Mouse (Mus musculus): ENCODE results near the gene Tubb2a. TPM values are rescaled to one million over a fixed set of nuclear protein-coding genes. Genes with fewer than 3 reads are reported as not detected.
"Not testable (repeated sequence)": the region's sequence is repeated elsewhere in the genome, so short reads cannot be mapped to it uniquely, and the experiment has no call there.

Gene Tubb2a
- total RNA-seq, 1 experiment from 2014 or later, result 17.7 TPM

- ATAC-seq (ENCODE audit: extremely low read depth, insufficient number of reproducible peaks, low FRiP score, poor library complexity, severe bottlenecking), result no peak
Observed at GRCm38 (mm10) chr13:34096455-34096854, 18.6 kb upstream of the Tubb2a start.

- no peak for ATAC-seq (ENCODE audit: extremely low read depth, insufficient number of reproducible peaks, low FRiP score, poor library complexity, severe bottlenecking)
Observed at GRCm38 (mm10) chr13:34095542-34096435, 18.0 kb upstream of the Tubb2a start.

- ATAC-seq (ENCODE audit: extremely low read depth, insufficient number of reproducible peaks, low FRiP score, poor library complexity, severe bottlenecking), result no peak
Observed at GRCm38 (mm10) chr13:34089358-34089757, 11.6 kb upstream of the Tubb2a start.

GRCm38 (mm10) chr13:34088871-34089288 is 11.1 kb upstream of the Tubb2a start:
- peak; percentile 50; the same call in 1 of the 2 replicates for ATAC-seq (ENCODE audit: extremely low read depth, insufficient number of reproducible peaks, low FRiP score, poor library complexity, severe bottlenecking)

- not testable (repeated sequence) for ATAC-seq (ENCODE audit: extremely low read depth, insufficient number of reproducible peaks, low FRiP score, poor library complexity, severe bottlenecking)
Observed at GRCm38 (mm10) chr13:34088201-34088649, 10.4 kb upstream of the Tubb2a start.

- ATAC-seq (ENCODE audit: extremely low read depth, insufficient number of reproducible peaks, low FRiP score, poor library complexity, severe bottlenecking), result no peak
Observed at GRCm38 (mm10) chr13:34087052-34087812, 9.4 kb upstream of the Tubb2a start.

- ATAC-seq (ENCODE audit: extremely low read depth, insufficient number of reproducible peaks, low FRiP score, poor library complexity, severe bottlenecking), result no peak
Observed at GRCm38 (mm10) chr13:34084026-34084750, 6.4 kb upstream of the Tubb2a start.

- no peak for ATAC-seq (ENCODE audit: extremely low read depth, insufficient number of reproducible peaks, low FRiP score, poor library complexity, severe bottlenecking)
Observed at GRCm38 (mm10) chr13:34081926-34082325, 4.1 kb upstream of the Tubb2a start.

GRCm38 (mm10) chr13:34079801-34080200 is 2.0 kb upstream of the Tubb2a start:
- ATAC-seq (ENCODE audit: extremely low read depth, insufficient number of reproducible peaks, low FRiP score, poor library complexity, severe bottlenecking), result no peak

- 0 out of 2 replicates have a peak, but pooled peaks have one; percentile 4 for ATAC-seq (ENCODE audit: extremely low read depth, insufficient number of reproducible peaks, low FRiP score, poor library complexity, severe bottlenecking)
Observed at GRCm38 (mm10) chr13:34078500-34079280, 883 bp upstream of the Tubb2a start.

GRCm38 (mm10) chr13:34076561-34077491 is 981 bp downstream of the Tubb2a start:
- no peak for ATAC-seq (ENCODE audit: extremely low read depth, insufficient number of reproducible peaks, low FRiP score, poor library complexity, severe bottlenecking)

GRCm38 (mm10) chr13:34075893-34076292 is 1.9 kb downstream of the Tubb2a start:
- not testable (repeated sequence) for ATAC-seq (ENCODE audit: extremely low read depth, insufficient number of reproducible peaks, low FRiP score, poor library complexity, severe bottlenecking)

- not testable (repeated sequence) for ATAC-seq (ENCODE audit: extremely low read depth, insufficient number of reproducible peaks, low FRiP score, poor library complexity, severe bottlenecking)
Observed at GRCm38 (mm10) chr13:34074441-34074840, 3.4 kb downstream of the Tubb2a start.

GRCm38 (mm10) chr13:34072847-34073246 is 5.0 kb downstream of the Tubb2a start:
- ATAC-seq (ENCODE audit: extremely low read depth, insufficient number of reproducible peaks, low FRiP score, poor library complexity, severe bottlenecking), result no peak

- ATAC-seq (ENCODE audit: extremely low read depth, insufficient number of reproducible peaks, low FRiP score, poor library complexity, severe bottlenecking), result no peak
Observed at GRCm38 (mm10) chr13:34071836-34072235, 6.0 kb downstream of the Tubb2a start.

GRCm38 (mm10) chr13:34070296-34070695 is 7.5 kb downstream of the Tubb2a start:
- ATAC-seq (ENCODE audit: extremely low read depth, insufficient number of reproducible peaks, low FRiP score, poor library complexity, severe bottlenecking), result no peak

- ATAC-seq (ENCODE audit: extremely low read depth, insufficient number of reproducible peaks, low FRiP score, poor library complexity, severe bottlenecking), result no peak
Observed at GRCm38 (mm10) chr13:34066351-34066750, 11.5 kb downstream of the Tubb2a start.

Data from neutrophil, adult 5-6 weeks (primary cell).